Mouse (Mus musculus): ENCODE measurements around the gene Cd28. TPM values are rescaled to one million over a fixed set of nuclear protein-coding genes. Genes with fewer than 3 reads are reported as not detected.

The Cd28 gene
- polyA plus RNA-seq (2015; fragmentation: Illumina TruSeq; extraction: RNeasy Lipid Tissue Mini Kit (QIAGEN cat#74804); ENCODE audit: low read depth, low replicate concordance): 0.09 TPM

DNA sequence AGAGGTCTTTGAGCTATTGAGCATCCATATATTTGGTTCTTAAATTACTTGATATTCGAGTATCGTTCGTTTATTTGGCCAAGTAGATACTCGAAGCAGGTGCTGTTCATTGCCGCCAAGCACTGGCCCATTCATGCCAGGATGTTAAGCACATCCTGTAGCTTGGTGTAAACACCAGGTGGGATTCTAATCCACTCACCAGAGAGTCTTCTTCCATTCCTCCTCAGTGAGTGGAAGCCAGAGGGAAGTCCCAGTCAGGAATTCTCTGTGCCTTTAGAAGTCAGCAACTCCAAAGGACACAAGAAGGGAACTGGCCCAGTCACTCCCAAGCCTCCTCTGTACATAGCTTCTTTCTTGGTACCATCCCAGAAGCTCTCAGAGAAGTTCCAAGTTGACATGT lies at the start of gene Cd28:
TSS of gene Cd28 (plus strand) at position 234 of the 400 bp plus-strand sequence.

Other genes with a start within 250 kb of the Cd28 start
- gene Raph1, start 149.7 kb upstream of the Cd28 start, polyA plus RNA-seq (2015; fragmentation: Illumina TruSeq; extraction: RNeasy Lipid Tissue Mini Kit (QIAGEN cat#74804); ENCODE audit: low read depth, low replicate concordance): 18.3 TPM
- gene Ctla4, start 170.2 kb downstream of the Cd28 start, polyA plus RNA-seq (2015; fragmentation: Illumina TruSeq; extraction: RNeasy Lipid Tissue Mini Kit (QIAGEN cat#74804); ENCODE audit: low read depth, low replicate concordance): not detected

Data from brain, adult 10 weeks (tissue).